Mouse (Mus musculus): ENCODE measurements around the gene Zfp566. TPM values are rescaled to one million over a fixed set of nuclear protein-coding genes. Genes with fewer than 3 reads are reported as not detected.
A peak's percentile ranks its signal among the peaks of the same experiment; 100 is the strongest.

Zfp566 gene
- polyA plus RNA-seq, 1 experiment from 2014 or later, result 8.1 TPM

- peak; percentile 97 for ATAC-seq (ENCODE audit: borderline replicate concordance, extremely low read depth, low FRiP score, low TSS enrichment)
- WGBS, result under 1% methylated on average over 40 of the region's 40 CpGs
- H3K9me3 ChIP-seq, result no peaks in the 10 kb centered on the region
These were observed 39.3 kb downstream of the Zfp566 start, which contains the start of gene Zfp14 for GRCm38 (mm10) chr7:30050882-30051548. Gene Zfp14, minus strand, starts transcription at chr7:30051380.

DNA sequence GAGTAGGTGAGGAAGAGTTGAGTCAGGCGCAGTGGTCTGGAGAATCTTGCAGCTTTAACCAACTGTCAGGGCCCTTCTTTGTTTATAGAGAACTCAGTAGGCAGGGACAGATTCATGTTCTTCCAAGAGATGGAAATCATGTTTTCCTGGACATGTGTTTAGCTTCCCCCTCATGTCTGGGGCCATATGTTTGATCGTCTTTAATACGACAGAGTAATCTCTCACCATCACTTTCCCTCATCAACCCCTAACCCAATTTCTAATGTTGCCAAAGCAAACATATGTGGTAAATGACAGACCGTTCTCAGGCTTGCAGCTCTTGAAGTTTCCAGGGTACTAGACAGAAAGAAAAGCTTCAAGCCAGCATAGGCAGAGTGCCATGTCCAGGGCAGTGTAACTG lies 42.2 kb downstream of the Zfp566 start:
- H3K36me3 ChIP-seq, result no peaks in the 10 kb centered on the region
- H3K27me3 ChIP-seq, result no peaks in the 10 kb centered on the region
- 62% methylated on average over 4 of the region's 4 CpGs for WGBS
- no peak overlapping the region for H3K27ac ChIP-seq
- no peak overlapping the region for H3K4me2 ChIP-seq
- ATAC-seq (ENCODE audit: borderline replicate concordance, extremely low read depth, low FRiP score, low TSS enrichment), result no peak
- H3K9ac ChIP-seq, result no peak overlapping the region
- H3K9me3 ChIP-seq, result no peaks in the 10 kb centered on the region
- peaks cover 11% of the 10 kb centered on the region for H3K4me1 ChIP-seq
- no peak overlapping the region for H3K4me3 ChIP-seq

More at GRCm38 (mm10) chr7:30050882-30051548, 39.3 kb downstream of the Zfp566 start, which contains the start of gene Zfp14:
- Histone ChIP-seq H3K27ac (peak within 1 kb of the TSS; percentile 61), H3K36me3 (peaks cover 6% of the 10 kb centered on the region; the same call in 1 of the 2 replicates), H3K27me3 (no peaks in the 10 kb centered on the region), H3K4me3 (peak within 1 kb of the TSS; percentile 73), H3K9ac (peak within 1 kb of the TSS; percentile 62), H3K4me2 (peak within 1 kb of the TSS; percentile 80), H3K4me1 (peaks cover 11% of the 10 kb centered on the region)

DNA sequence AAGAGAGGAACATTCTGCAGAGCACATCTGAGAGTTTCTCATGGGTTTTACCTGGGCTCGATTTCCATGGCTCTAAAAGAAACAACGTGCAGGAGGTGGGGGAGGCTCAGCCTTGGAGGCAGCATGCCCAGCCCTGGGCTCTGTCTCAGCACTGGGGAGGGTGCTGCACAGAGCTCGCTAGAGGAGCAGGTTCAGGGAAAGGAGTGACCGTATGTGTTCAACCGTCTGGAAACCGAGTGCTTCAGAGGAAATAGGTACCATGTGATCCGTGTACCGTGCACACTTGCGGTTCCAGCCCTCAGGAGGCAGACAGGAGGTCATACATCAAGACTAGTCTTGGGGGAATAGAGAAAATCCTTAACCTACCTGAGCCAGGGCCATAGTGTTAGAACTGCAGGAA lies 46.0 kb downstream of the Zfp566 start:
- Histone ChIP-seq H3K4me1 (no peaks in the 10 kb centered on the region), H3K4me2 (no peak overlapping the region), H3K9me3 (no peaks in the 10 kb centered on the region), H3K27ac (no peak overlapping the region), H3K4me3 (no peak overlapping the region), H3K36me3 (no peaks in the 10 kb centered on the region), H3K9ac (no peak overlapping the region), H3K27me3 (no peaks in the 10 kb centered on the region)
- ATAC-seq (ENCODE audit: borderline replicate concordance, extremely low read depth, low FRiP score, low TSS enrichment), result no peak
- WGBS, result 53% methylated on average over 9 of the region's 9 CpGs

- ATAC-seq (ENCODE audit: borderline replicate concordance, extremely low read depth, low FRiP score, low TSS enrichment), result no peak
- Histone ChIP-seq H3K27ac (no peak overlapping the region), H3K4me1 (no peaks in the 10 kb centered on the region), H3K4me2 (no peak overlapping the region), H3K27me3 (no peaks in the 10 kb centered on the region), H3K36me3 (peaks cover 7% of the 10 kb centered on the region; the same call in 1 of the 2 replicates), H3K4me3 (no peak overlapping the region), H3K9ac (no peak overlapping the region), H3K9me3 (no peaks in the 10 kb centered on the region)
- WGBS, result 90% methylated on average over 12 of the region's 12 CpGs
These were observed 56.0 kb downstream of the Zfp566 start for GRCm38 (mm10) chr7:30034331-30034730.

DNA sequence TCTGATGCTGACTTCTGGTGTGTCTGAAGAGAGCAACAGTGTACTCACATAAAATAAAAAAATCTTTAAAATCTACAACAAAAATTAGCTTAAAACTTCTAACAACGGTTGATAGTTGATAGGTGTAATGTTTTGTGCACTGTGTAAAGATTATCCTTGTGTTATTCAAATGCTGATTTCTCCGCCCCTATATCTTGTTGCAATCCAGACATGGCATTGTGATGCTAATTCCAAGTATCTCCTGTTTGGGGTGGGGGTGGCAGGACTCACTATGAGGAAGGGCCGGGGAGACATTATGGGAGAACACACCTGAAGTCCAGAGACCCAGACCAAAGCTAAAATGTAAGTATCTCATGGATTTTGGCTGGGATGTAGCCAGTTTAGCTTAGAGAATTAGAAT lies 58.9 kb downstream of the Zfp566 start:
- Histone ChIP-seq H3K9ac (no peak overlapping the region), H3K9me3 (no peaks in the 10 kb centered on the region), H3K4me1 (no peaks in the 10 kb centered on the region), H3K27ac (no peak overlapping the region), H3K4me2 (no peak overlapping the region), H3K4me3 (no peak overlapping the region), H3K27me3 (no peaks in the 10 kb centered on the region), H3K36me3 (peaks cover 9% of the 10 kb centered on the region)
- 90% methylated on average over 3 of the region's 3 CpGs for WGBS
- ATAC-seq (ENCODE audit: borderline replicate concordance, extremely low read depth, low FRiP score, low TSS enrichment), result no peak

DNA sequence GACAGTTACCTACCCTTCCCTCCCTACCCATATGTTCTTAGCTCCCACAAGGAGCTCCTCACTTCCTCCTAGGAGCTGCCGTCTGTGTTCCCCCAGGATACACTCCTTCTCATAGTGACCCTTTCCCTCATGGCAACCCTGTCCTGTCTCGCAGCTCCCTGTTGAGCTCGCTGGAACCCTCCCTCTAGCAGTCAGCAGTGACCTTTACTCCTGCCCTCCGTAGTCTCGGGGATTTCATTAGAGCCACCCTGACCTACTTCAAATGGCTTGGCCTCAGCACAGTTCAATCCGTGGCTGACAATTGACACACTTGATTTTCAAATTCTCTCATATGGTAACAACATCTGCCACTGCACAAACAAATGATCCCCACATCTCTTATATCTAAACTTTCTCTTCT lies 59.6 kb downstream of the Zfp566 start:
- H3K4me1 ChIP-seq, result no peaks in the 10 kb centered on the region
- no peaks in the 10 kb centered on the region for H3K9me3 ChIP-seq
- no peak for ATAC-seq (ENCODE audit: borderline replicate concordance, extremely low read depth, low FRiP score, low TSS enrichment)
- no peak overlapping the region for H3K9ac ChIP-seq
- no peaks in the 10 kb centered on the region for H3K27me3 ChIP-seq
- H3K4me2 ChIP-seq, result no peak overlapping the region
- WGBS, result 28% methylated on average over 6 of the region's 6 CpGs
- H3K4me3 ChIP-seq, result no peak overlapping the region
- H3K36me3 ChIP-seq, result peaks cover 14% of the 10 kb centered on the region
- H3K27ac ChIP-seq, result no peak overlapping the region

- Histone ChIP-seq H3K4me3 (no peak overlapping the region), H3K36me3 (peaks cover 25% of the 10 kb centered on the region), H3K4me2 (no peak overlapping the region), H3K9ac (no peak overlapping the region), H3K4me1 (no peaks in the 10 kb centered on the region), H3K27me3 (no peaks in the 10 kb centered on the region), H3K9me3 (no peaks in the 10 kb centered on the region), H3K27ac (no peak overlapping the region)
- 81% methylated on average over 3 of the region's 3 CpGs for WGBS
- ATAC-seq (ENCODE audit: borderline replicate concordance, extremely low read depth, low FRiP score, low TSS enrichment), result no peak
These were observed 61.8 kb downstream of the Zfp566 start for GRCm38 (mm10) chr7:30028572-30028971.

Small RNA genes lying within 50 kb of the gene (microRNA-seq; reads per million reads assigned to microRNA genes)
- gene Gm23368, result not detected

Other genes starting within 250 kb of the Zfp566 start
- gene Zfp940, start 236.9 kb downstream of the Zfp566 start, polyA plus RNA-seq (2015; fragmentation: Nextera tagmentation; extraction: Ambion mirVana), result 5.8 and 6.3 TPM in 2 replicates
- gene Zfp420, start 230.5 kb downstream of the Zfp566 start, polyA plus RNA-seq (2015; fragmentation: Nextera tagmentation; extraction: Ambion mirVana), result 6.4 and 6.6 TPM in 2 replicates
- 9.6 and 9.8 TPM in 2 replicates for gene Zfp27, start 184.0 kb downstream of the Zfp566 start, polyA plus RNA-seq (2015; fragmentation: Nextera tagmentation; extraction: Ambion mirVana)
- gene Zfp383, start 182.3 kb downstream of the Zfp566 start, polyA plus RNA-seq (2015; fragmentation: Nextera tagmentation; extraction: Ambion mirVana), result 4.7 and 5.1 TPM in 2 replicates
- 11.0 and 14.2 TPM in 2 replicates for gene Zfp74, start 136.4 kb downstream of the Zfp566 start, polyA plus RNA-seq (2015; fragmentation: Nextera tagmentation; extraction: Ambion mirVana)
- gene Zfp568, start 106.6 kb downstream of the Zfp566 start, polyA plus RNA-seq (2015; fragmentation: Nextera tagmentation; extraction: Ambion mirVana), result 14.9 and 15.4 TPM in 2 replicates
- gene Zfp14, start 39.1 kb downstream of the Zfp566 start, polyA plus RNA-seq (2015; fragmentation: Nextera tagmentation; extraction: Ambion mirVana), result 3.2 and 3.5 TPM in 2 replicates
- 5.3 and 7.6 TPM in 2 replicates for gene Zfp82, start 17.6 kb downstream of the Zfp566 start, polyA plus RNA-seq (2015; fragmentation: Nextera tagmentation; extraction: Ambion mirVana)
- gene Gm26920, start 117 bp downstream of the Zfp566 start, polyA plus RNA-seq (2015; fragmentation: Nextera tagmentation; extraction: Ambion mirVana), result 0.81 and 1.1 TPM in 2 replicates
- 107 and 113 TPM in 2 replicates for gene Zfp260, start 4.2 kb upstream of the Zfp566 start, polyA plus RNA-seq (2015; fragmentation: Nextera tagmentation; extraction: Ambion mirVana)
- gene Zfp382, start 31.4 kb upstream of the Zfp566 start, polyA plus RNA-seq (2015; fragmentation: Nextera tagmentation; extraction: Ambion mirVana), result 12.5 and 13.5 TPM in 2 replicates
- gene Zfp146, start 79.2 kb upstream of the Zfp566 start, polyA plus RNA-seq (2015; fragmentation: Nextera tagmentation; extraction: Ambion mirVana), result 16.6 and 18.4 TPM in 2 replicates
- 17.7 and 18.9 TPM in 2 replicates for gene Cox7a1, start 93.6 kb upstream of the Zfp566 start, polyA plus RNA-seq (2015; fragmentation: Nextera tagmentation; extraction: Ambion mirVana)
- gene Capns1, start 108.3 kb upstream of the Zfp566 start, polyA plus RNA-seq (2015; fragmentation: Nextera tagmentation; extraction: Ambion mirVana), result 97.0 and 104 TPM in 2 replicates
- 148 and 156 TPM in 2 replicates for gene Polr2i, start 141.4 kb upstream of the Zfp566 start, polyA plus RNA-seq (2015; fragmentation: Nextera tagmentation; extraction: Ambion mirVana)
- 168 and 180 TPM in 2 replicates for gene Tbcb, start 141.7 kb upstream of the Zfp566 start, polyA plus RNA-seq (2015; fragmentation: Nextera tagmentation; extraction: Ambion mirVana)
- gene Ovol3, start 145.2 kb upstream of the Zfp566 start, polyA plus RNA-seq (2015; fragmentation: Nextera tagmentation; extraction: Ambion mirVana), result not detected in 2 replicates
- 0.50 and 0.64 TPM in 2 replicates for gene Thap8, start 189.6 kb upstream of the Zfp566 start, polyA plus RNA-seq (2015; fragmentation: Nextera tagmentation; extraction: Ambion mirVana)
- 10.7 and 11.5 TPM in 2 replicates for gene Wdr62, start 189.9 kb upstream of the Zfp566 start, polyA plus RNA-seq (2015; fragmentation: Nextera tagmentation; extraction: Ambion mirVana)
- 18.6 and 18.8 TPM in 2 replicates for gene Clip3, start 201.2 kb upstream of the Zfp566 start, polyA plus RNA-seq (2015; fragmentation: Nextera tagmentation; extraction: Ambion mirVana)
- 76.6 and 78.7 TPM in 2 replicates for gene Alkbh6, start 218.2 kb upstream of the Zfp566 start, polyA plus RNA-seq (2015; fragmentation: Nextera tagmentation; extraction: Ambion mirVana)
- 25.1 and 29.5 TPM in 2 replicates for gene Syne4, start 224.3 kb upstream of the Zfp566 start, polyA plus RNA-seq (2015; fragmentation: Nextera tagmentation; extraction: Ambion mirVana)
- 1.9 TPM in 1 of 2 replicates, not detected in the other for gene E130208F15Rik, start 231.2 kb upstream of the Zfp566 start, polyA plus RNA-seq (2015; fragmentation: Nextera tagmentation; extraction: Ambion mirVana)
- 18.2 and 19.5 TPM in 2 replicates for gene Sdhaf1, start 233.4 kb upstream of the Zfp566 start, polyA plus RNA-seq (2015; fragmentation: Nextera tagmentation; extraction: Ambion mirVana)